Mouse (Mus musculus) lung, postnatal 10 days (tissue): ENCODE data around the gene Mthfd2.

Source experiments
- DNase-seq: peaks from one replicate; pipeline ENCODE4 v3.0.0; 2021

The Mthfd2 gene

GRCm38 (mm10) chr6:83327591-83328190 is 2.0 kb upstream of the Mthfd2 start:
- DNase-seq = no peak

GRCm38 (mm10) chr6:83326761-83327160 is 1.1 kb upstream of the Mthfd2 start:
- no peak for DNase-seq

- DNase-seq = no peak
These were observed 657 bp upstream of the Mthfd2 start for GRCm38 (mm10) chr6:83326394-83326736.

GRCm38 (mm10) chr6:83323652-83324419 is 1.9 kb downstream of the Mthfd2 start:
- no peak for DNase-seq

DNA sequence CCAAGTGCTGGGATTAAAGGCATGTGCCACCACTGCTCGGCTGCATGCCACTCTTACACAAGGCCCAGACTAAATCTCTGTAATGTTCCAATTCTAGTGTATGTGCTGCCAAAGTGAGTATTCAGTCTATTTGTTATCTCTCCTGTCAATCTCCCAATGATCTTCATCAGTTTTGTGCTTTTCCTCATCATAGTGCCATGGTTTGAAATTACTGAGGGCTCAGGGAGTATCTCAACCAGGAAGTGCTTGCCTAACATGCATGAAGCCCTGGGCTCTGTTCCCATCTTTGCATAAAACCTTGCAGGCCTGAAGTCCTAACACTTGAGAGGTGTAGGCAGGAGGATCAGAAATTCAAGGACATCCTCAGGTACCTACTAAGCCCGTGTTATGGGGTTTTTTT is 2.9 kb downstream of the Mthfd2 start:
- DNase-seq = no peak

GRCm38 (mm10) chr6:83321927-83322326 is 3.8 kb downstream of the Mthfd2 start:
- no peak for DNase-seq

DNA sequence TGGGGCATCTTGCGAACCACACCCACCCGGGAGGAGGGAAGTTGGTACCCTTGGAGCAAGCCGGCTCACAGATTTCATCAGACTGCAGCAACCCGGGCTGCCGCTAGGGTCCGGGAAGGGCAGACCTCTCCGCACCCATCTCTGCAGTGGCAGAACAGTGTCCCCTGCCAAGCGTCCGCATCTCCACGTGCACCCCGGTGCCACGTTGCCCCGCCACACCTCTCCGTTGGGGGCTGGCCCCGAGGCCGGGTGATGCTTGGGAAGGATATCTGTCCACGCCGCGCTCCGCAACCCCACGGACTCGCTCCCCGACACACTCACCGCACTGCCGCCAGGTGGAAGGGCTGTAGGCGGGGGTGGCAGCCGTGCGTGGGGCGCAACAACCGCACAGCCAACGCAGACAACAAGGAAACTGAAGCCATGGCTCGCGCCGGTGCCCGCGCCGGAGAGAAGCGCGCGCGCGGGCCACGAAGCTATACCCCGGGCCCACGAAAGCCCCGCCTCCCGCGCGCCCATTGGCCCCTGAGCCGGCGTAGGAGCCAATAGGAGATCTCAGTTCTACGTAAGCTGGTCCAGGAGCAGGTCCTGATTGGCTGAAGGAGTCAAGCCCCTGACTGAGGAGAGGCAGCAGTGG is 8.5 kb downstream of the Mthfd2 start:
- peak; percentile 95 for DNase-seq

DNA sequence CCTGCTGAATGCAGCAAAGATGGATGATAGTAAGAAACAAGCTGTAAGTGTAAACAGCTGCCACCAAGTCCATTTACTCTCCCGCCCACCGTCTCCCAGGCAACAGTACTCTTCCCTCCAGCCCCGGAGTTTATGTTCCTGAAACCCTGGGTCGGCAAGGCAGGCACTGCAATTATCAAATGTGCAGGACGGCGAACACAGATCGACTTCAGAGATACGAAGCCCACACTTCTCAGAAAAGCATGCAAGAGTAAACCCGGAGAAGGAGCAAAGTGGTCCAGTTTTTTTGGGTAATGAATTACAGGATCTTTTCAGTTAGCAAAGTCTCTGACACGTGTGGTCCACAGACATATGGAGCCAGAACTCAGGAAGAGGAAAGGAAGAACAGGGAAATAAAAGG is 9.7 kb downstream of the Mthfd2 start:
- DNase-seq = peak; percentile 13

- no peak for DNase-seq
These were observed 10.4 kb downstream of the Mthfd2 start for GRCm38 (mm10) chr6:83315293-83315692.

DNA sequence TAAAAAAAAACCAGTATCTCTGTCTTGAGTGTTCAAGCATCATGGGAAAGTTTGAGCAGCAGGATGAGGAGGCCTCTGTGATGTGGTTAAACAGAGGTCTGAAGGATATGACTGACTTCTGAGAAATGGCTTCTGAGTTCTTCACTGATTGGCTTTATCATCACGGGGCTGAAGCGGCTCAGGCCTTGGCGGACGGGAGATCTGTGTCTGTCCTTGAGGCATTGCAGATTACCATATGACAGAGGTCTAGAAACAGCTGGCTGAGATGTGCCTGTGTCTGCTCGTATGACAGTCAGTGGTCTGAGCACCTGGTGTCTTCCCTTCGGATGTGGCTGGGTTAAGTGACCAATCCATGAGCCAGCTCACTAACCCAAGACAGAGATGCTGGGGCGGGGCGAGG is 13.2 kb downstream of the Mthfd2 start:
- no peak for DNase-seq

GRCm38 (mm10) chr6:83312021-83312420 is 13.7 kb downstream of the Mthfd2 start:
- no peak for DNase-seq

- DNase-seq = no peak
These were observed 14.5 kb downstream of the Mthfd2 start for GRCm38 (mm10) chr6:83311206-83311605.

DNA sequence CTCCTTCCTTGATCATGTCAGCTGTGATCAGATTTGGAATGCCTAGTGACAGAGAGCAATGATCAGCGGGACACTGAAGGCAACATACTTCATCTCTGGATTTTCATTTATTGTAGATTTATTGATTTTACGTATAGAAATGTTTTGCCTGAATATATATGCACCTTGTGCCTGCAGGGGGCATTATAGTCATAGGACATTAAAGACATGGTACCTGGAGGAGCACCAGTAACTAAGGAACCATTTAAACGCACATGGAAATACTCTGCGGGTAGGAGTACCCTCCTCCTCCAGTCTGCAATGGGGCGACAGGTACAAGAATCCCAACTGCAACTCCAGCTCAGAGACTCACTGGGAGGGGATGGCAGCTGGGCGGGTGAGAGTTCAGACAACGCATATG is 16.7 kb downstream of the Mthfd2 start:
- no peak for DNase-seq

DNA sequence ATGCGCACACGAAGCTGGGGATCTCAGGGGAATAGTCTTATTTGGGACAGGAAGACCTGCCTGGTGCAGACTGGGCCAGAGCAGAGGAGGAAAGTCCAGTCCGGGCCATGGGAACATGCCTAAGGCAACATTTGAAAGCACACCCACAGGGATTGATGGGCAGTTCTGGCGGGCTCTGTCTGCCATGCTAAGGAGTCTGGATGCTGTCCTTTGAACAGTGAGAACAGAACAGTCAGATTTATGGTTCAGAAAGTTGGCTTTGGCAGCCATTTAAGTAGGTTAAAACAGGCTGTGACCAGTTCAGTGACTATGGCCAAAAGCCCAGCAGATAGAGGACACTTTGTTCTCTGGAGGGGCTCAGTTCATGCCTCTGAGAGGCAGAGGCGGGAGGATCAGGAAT is 23.4 kb downstream of the Mthfd2 start:
- DNase-seq = no peak

DNA sequence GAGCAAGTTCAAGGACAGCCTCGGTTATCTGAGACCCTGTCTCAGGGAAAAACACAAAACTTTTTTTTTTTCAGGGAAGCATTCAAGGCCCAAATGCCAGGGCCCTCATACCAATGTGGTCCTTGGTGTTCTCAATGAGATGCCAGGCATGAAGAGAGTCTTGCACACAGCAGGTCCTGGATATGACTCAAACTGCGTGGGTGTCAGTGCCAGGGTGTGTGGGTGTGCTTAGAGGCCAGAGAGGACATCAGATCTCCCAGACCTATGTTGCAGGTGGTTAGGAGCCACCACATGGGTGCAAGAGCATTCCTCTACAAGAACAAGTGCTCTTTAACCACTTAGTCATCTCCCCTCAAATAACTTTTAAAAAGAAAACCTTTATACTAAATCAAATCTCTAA is 24.4 kb downstream of the Mthfd2 start:
- no peak for DNase-seq

GRCm38 (mm10) chr6:83300447-83301229 is 25.1 kb downstream of the Mthfd2 start:
- DNase-seq = no peak

DNA sequence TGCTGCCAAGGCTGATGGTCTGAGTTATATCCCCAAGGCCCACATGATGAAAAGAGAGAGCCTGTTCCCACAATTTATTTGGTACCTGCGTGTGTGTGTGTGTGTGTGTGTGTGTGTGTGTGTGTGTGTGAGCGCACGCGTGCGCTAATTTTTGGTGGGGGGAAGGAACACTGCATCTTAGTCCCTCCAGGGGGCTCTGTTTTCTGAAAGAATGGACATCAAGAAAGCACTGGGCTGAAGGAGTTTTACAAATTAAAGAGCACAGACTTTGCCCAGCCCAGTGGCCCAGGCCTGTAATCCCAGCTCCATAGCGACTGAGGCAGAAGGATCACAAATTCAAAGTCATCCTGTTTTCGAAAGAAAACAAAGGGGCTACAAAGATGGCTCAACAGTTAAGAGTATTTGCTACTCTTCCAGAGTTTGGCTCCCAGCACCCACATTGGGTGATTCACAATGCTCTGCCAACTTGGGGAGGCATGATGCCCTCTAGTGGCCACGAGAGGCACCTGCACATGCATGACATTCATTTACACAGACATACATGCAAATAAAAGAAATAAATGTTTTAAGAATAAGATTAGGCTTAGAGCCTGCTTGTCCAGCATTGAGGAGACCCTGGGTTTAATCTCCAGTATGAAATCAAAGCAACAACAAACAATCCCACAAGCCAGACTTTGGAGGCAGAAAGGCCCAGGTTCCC is 45.3 kb downstream of the Mthfd2 start:
- peak; percentile 25 for DNase-seq

DNA sequence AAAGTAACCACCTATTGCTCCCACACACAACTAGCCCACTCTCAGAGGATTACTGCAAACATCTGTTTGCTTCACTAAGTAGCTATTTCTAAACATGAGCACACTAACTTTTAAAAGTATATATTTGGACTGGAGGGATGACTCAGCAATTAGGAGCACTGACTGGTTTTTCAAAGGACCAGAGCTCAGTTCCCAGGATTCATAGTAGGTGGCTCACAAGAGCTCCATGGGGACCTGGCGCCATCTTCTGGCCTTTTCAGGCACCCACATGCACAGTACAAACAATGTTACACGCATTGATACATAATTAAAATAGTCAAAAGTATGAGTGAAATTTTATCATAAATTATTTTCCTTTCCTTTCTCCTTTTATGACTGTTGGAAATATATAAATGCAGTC is 46.8 kb downstream of the Mthfd2 start:
- DNase-seq = peak; percentile 31

- DNase-seq = no peak
These were observed 48.6 kb downstream of the Mthfd2 start for GRCm38 (mm10) chr6:83277151-83277550.

- peak; percentile 9 for DNase-seq
These were observed 52.0 kb downstream of the Mthfd2 start for GRCm38 (mm10) chr6:83273733-83274132.

DNA sequence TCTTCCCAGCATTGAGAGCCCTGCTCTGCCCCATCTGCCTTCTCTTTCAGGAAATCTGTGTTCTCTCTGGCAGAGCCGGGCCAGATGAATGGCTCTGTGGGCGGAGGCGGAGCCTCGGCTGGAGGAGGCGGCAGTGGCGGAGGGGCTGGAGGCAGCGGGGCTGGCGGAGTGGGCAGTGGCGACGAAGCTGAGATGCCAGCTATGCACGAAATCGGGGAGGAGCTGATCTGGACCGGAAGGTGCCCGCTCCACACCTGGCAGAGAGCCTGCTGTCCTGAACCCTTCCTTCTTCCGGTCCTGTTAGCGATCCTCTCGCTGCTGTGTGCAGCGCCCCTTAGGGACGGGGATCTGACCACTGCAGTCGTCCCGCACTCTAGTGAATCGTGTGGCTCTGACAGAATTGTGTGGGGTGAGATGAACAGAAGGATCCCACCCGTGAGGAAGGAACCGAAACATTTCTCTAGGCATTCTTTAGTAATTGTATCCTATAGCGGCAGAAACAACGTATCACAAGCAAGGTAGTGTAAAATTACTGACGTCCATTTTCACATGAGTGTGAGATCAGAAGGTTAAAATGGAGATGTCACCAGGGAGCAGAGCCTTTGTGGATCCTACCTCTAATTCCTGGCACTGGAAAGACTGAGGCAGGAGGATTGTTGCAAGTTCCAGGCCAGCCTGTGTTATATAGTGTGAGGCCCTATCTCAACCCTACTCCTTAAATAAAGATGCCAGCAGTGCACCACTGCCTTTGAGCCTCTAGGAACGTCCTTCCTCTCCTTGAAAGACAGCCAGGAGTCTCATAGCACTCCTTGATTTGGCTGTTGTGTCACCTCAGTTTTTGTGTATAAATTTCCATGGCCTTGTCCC is 57.3 kb downstream of the Mthfd2 start:
- peak; percentile 97 for DNase-seq

DNA sequence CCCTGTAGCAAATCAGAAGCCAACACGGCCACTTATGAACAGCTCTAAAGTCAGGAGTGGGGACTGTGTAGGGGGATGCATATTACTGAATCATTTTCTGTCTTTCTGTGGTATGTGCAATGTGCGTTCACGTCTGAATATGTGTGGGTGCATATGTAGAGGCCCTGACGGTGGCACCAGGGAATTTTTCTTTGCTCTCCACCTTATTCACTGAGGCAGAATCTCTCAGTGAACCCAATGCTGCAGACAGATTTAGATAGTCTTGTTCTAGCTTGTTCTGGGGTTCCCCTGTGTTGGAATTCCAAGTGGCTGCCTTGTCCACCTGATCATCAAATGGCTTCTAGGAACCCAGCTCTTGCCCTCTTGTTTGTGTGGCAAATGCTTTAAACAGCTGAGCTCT is 58.1 kb downstream of the Mthfd2 start:
- DNase-seq = no peak
